Mouse (Mus musculus) hindbrain, embryonic 14.5 days (tissue): ENCODE data around the gene C5ar1. TPM values are rescaled to one million over a fixed set of nuclear protein-coding genes. Genes with fewer than 3 reads are reported as not detected.

Experiments used
- ATAC-seq: fragments of 200-750 bp; cut with Nextera tagmentation; 2 replicates; pipeline ENCODE4 v1.8.0; 2017; ENCODE audit warnings: moderate number of reproducible peaks, mild to moderate bottlenecking, moderate TSS enrichment, moderate library complexity; ENCODE audit not compliant: low FRiP score
- DNase-seq: peaks from one replicate; pipeline ENCODE4 v3.0.0-alpha.2; 2015; ENCODE audit warnings: low spot score
- H3K27ac ChIP-seq: fragments of 300-500 bp; sonication (generic); 2 replicates; pipeline ENCODE4 v1.5.1; 2014; ENCODE audit warnings: mild to moderate bottlenecking, moderate library complexity
- H3K27me3 ChIP-seq: fragments of 300-500 bp; sonication (generic); 2 replicates; pipeline ENCODE4 v1.6.1; 2014; ENCODE audit warnings: mild to moderate bottlenecking, low read length, mixed read lengths; ENCODE audit not compliant: control insufficient read depth, insufficient read depth
- H3K36me3 ChIP-seq: fragments of 300-500 bp; sonication (generic); replicated peaks from 2 replicates; pipeline ENCODE4 v1.6.1; 2014; ENCODE audit not compliant: control insufficient read depth, insufficient read depth
- H3K4me1 ChIP-seq: fragments of 300-500 bp; sonication (generic); replicated peaks from 2 replicates; pipeline ENCODE4 v1.6.1; 2014; ENCODE audit warnings: antibody characterized with exemption, low read length, mixed read lengths; ENCODE audit not compliant: control insufficient read depth, insufficient read depth
- H3K4me2 ChIP-seq: fragments of 300-500 bp; sonication (generic); replicated peaks from 2 replicates; pipeline ENCODE4 v1.6.1; 2014; ENCODE audit warnings: mild to moderate bottlenecking, moderate library complexity
- H3K4me3 ChIP-seq: fragments of 300-500 bp; sonication (generic); replicated peaks from 2 replicates; pipeline ENCODE4 v1.5.1; 2014; ENCODE audit warnings: mild to moderate bottlenecking, low read length
- H3K9ac ChIP-seq: fragments of 300-500 bp; sonication (generic); 2 replicates; pipeline ENCODE4 v1.6.1; 2014
- H3K9me3 ChIP-seq: fragments of 300-500 bp; sonication (generic); 2 replicates; pipeline ENCODE4 v1.6.1; 2016; ENCODE audit warnings: low read length; ENCODE audit not compliant: control insufficient read depth
- WGBS: fragments of 180-500 bp; shearing (Covaris S2); extraction: QIAGEN DNeasy Blood & Tissue Kit; methylation state at CpG from one replicate; pipeline ENCODE4 v1.1.7; 2014; 5-methylcytosine and 5-hydroxymethylcytosine counted together
- polyA plus RNA-seq: library from polyadenylated mRNA; unstranded; fragments of >200 nt; fragmentation: Nextera tagmentation; extraction: Ambion mirVana; gene quantifications from 2 replicates; pipeline ENCODE4 v1.2.1, GENCODE M21; 2014

The C5ar1 gene
- polyA plus RNA-seq, 1 experiment from 2014 or later = 2.1 TPM

DNA sequence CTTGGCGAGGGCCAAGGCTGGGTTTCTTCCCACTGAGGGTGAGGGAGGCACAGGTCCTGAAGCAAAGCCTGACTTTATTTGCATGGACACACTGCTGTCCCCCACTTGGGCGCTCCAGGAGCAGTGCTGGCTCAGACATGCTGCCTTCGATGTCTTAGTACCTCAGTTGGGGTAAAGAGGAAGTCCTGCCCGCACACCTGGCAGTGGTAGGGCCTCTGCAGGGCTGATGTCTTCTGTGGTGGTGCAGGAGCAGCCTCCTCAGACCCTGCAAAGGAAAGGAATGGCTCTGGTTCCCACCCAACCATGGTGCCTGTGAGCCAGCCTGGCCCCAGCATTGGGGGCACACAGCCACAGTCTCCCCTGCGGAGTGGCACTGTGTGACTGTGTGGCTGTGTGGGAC, 62.2 kb downstream of the C5ar1 start:
- no peak overlapping the region for H3K27ac ChIP-seq
- no peaks in the 10 kb centered on the region for H3K9me3 ChIP-seq
- 82% methylated on average over 5 of the region's 5 CpGs for WGBS
- H3K27me3 ChIP-seq = no peaks in the 10 kb centered on the region
- no peak overlapping the region for H3K4me3 ChIP-seq
- no peaks in the 10 kb centered on the region for H3K4me1 ChIP-seq
- no peak overlapping the region for H3K9ac ChIP-seq
- DNase-seq (no peak), ATAC-seq (no peak)
- H3K4me2 ChIP-seq = no peak overlapping the region
- H3K36me3 ChIP-seq = peaks cover 54% of the 10 kb centered on the region

Other genes with a start within 250 kb of the C5ar1 start
- 7.9 and 8.8 TPM in 2 replicates for gene Bicra, start 211.6 kb downstream of the C5ar1 start, polyA plus RNA-seq
- 0.16 TPM in 2 replicates for gene Zfp541, start 197.7 kb downstream of the C5ar1 start, polyA plus RNA-seq
- gene Napa, start 161.1 kb downstream of the C5ar1 start, polyA plus RNA-seq = 202 and 214 TPM in 2 replicates
- 34.8 and 37.1 TPM in 2 replicates for gene Kptn, start 139.6 kb downstream of the C5ar1 start, polyA plus RNA-seq
- 0.95 and 1.4 TPM in 2 replicates for gene Slc8a2, start 129.7 kb downstream of the C5ar1 start, polyA plus RNA-seq
- 98.4 and 121 TPM in 2 replicates for gene Meis3, start 84.5 kb downstream of the C5ar1 start, polyA plus RNA-seq
- gene Dhx34, start 37.5 kb downstream of the C5ar1 start, polyA plus RNA-seq = 7.8 and 9.9 TPM in 2 replicates
- gene C5ar2, start 15.4 kb downstream of the C5ar1 start, polyA plus RNA-seq = 0.13 TPM in 1 of 2 replicates, not detected in the other
- 51.3 and 51.6 TPM in 2 replicates for gene Inafm1, start 14.1 kb upstream of the C5ar1 start, polyA plus RNA-seq
- 17.0 TPM in 2 replicates for gene Ccdc9, start 27.3 kb upstream of the C5ar1 start, polyA plus RNA-seq
- 20.3 and 21.0 TPM in 2 replicates for gene Bbc3, start 48.9 kb upstream of the C5ar1 start, polyA plus RNA-seq
- gene Sae1, start 128.3 kb upstream of the C5ar1 start, polyA plus RNA-seq = 224 and 245 TPM in 2 replicates
- gene Zc3h4, start 141.4 kb upstream of the C5ar1 start, polyA plus RNA-seq = 14.4 and 17.0 TPM in 2 replicates
- 64.3 and 75.4 TPM in 2 replicates for gene Tmem160, start 193.2 kb upstream of the C5ar1 start, polyA plus RNA-seq
- 2.2 and 4.4 TPM in 2 replicates for gene Npas1, start 218.2 kb upstream of the C5ar1 start, polyA plus RNA-seq